Mouse (Mus musculus) embryo, embryonic 11.5 days (tissue): ENCODE results near the gene Gm17651.

Source experiments
- DNase-seq: peaks from one replicate; pipeline ENCODE4 v3.0.0-alpha.2; 2012; ENCODE audit warnings: low read depth, low spot score

The Gm17651 gene

DNA sequence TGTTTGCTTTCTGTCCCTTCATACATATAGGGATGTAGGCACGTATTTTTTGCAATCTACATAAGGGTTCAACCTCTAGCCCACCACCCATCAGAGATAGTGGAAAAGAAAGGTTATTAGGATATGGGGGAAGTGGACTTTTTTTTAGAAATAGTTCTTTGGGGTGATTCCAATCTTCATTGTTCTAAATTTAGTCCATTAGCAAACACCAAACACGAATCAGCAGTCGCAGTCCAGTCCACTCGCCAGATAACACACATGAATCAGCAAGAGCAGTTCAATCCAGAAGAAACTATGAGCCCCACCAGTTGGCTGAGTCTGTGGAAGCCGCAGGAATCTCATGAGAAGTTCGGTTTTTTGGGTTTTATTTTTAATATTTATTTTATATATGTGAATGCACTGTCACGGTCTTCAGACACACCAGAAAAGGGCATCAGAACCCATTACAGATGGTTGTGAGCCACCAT is at the start of gene Gm17651:
Gm17651 (minus strand) TSS at position 51 of the 467 bp plus-strand sequence.
- DNase-seq, result no peak

DNA sequence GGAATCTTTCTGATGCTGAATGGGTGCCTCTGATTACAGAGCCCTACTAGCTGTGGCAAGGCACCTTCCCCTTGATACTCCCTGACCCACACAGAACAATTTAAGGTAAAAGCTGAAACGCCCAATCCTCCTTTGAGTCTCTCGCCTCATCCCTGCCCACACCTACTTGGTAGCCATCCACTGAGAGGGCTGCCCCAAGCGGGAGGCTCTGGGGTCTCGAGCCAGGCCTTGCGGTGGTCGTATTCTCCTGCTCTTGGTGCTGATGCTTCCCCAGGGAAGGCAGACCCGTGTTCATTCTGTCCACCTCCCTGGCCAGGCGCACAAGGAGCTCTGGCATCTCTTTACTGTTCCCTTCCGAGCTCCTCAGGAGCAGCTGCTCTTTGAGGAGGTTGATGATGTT is 44.6 kb upstream of the Gm17651 start:
- DNase-seq, result no peak

GRCm38 (mm10) chr3:97715922-97716321 is 41.4 kb upstream of the Gm17651 start:
- DNase-seq, result no peak

DNA sequence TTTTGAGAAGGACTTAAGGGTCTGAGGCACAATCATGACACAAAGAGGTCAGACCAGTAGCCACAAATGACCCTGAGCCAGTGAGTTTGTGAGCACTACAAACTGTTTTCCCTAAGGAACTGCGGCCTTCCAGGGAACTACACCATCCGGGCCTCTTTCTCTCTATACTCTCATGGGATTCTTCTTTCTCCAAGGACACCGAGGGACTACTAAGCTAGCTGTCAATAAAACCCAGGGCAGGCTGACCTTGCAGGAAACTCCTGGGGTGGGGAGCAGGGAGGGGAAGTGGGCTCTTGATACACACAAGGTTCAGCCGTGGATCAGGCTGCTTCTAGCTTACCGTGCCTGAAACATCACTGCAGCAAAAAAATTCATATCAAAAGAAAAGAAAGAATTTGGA is 36.4 kb upstream of the Gm17651 start:
- no peak for DNase-seq

- DNase-seq, result no peak
Measured at GRCm38 (mm10) chr3:97710134-97710533, 35.6 kb upstream of the Gm17651 start.

DNA sequence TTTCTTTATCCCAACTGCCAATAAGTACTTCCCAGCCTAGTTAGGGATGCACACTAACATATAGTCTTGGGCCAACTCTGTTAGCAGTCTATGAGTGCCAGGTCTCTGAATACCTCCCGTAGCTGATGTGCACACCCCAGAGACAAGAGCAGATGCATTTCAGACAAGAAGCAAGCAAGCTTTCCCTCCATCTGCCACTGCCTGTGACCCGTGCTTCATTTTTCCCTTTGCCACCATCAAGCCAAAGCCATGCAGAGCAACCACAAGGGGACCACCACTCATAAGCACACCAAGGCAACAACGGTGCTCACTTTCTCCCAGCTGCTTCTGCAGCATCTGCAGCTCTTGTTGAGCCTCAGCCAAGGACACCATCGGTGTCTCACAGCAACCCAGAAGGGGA is 32.1 kb upstream of the Gm17651 start:
- no peak for DNase-seq

- no peak for DNase-seq
Measured at GRCm38 (mm10) chr3:97705508-97705907, 31.0 kb upstream of the Gm17651 start.

DNA sequence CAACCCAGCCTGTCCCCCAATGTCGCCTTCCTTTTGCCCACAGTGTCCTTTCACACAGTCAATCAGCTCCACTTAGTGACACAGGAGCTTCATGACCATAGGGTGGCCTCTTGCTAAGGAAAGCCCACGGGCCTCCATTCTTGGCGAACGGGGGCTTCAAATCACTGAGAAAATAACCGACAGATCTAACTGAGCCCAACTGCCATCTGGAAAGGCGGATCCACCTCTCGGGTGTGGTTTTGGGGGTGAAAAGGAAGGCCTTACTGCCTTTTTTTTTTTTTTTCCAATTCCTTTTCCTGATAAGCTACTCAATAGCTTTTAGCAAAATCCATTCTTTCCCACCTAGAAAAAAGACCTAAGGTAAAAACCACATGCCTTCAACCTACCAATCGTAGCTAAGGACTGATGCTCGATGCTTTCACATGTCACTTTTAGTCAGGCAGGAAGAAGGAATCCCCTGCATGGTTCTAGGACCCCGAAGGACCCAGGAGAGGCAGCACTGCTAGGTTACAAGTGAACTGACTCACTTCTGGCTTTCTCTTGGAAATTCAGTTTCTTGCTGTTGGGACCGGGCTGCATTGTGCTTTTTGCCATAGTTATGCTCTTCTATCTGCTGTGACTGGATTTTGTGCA is 28.1 kb upstream of the Gm17651 start:
- DNase-seq, result no peak

DNA sequence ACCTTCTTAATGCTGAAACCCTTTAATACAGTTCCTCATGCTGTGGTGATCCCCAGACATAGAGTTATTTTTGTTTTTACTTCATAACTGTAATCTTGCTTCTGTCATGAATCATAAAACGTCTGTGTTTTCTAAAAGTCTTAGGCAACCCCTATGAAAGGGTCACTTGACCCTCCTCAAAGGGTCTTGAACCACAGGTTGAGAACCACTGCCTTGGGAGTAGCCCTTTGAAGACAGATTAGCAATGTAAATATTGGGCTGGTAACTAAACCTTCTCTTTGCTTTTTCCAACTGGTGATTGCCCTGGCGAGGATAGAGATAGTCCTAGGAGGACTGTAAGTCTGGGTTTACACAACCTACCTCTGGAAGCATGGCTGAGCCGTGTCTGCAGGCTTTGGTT is 26.7 kb upstream of the Gm17651 start:
- DNase-seq, result no peak

DNA sequence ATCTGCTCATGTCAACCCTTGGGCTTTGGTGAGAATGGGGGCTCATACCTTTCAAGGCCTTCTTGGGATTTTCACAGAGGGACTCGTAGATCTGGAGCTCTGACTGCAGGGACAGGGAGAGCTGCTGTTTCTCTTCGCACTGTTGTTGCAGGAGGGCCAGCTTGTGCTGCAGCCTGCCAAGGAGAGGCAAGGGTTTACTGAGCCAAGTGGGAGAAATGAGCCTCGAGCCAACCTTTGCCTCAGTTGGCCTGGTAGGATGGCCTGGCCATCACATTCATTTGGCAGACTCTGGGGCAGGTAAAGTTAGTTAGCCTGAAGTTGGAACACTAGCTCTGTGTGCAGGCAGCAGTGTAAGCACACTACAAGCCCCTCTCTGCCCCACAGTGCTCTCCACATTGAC is 24.6 kb upstream of the Gm17651 start:
- no peak for DNase-seq

- DNase-seq, result no peak
Measured at GRCm38 (mm10) chr3:97697291-97697690, 22.8 kb upstream of the Gm17651 start.

- no peak for DNase-seq
Measured at GRCm38 (mm10) chr3:97696866-97697265, 22.4 kb upstream of the Gm17651 start.

- DNase-seq, result no peak
Measured at GRCm38 (mm10) chr3:97693806-97694205, 19.3 kb upstream of the Gm17651 start.

GRCm38 (mm10) chr3:97691443-97692017 is 17.0 kb upstream of the Gm17651 start:
- no peak for DNase-seq

DNA sequence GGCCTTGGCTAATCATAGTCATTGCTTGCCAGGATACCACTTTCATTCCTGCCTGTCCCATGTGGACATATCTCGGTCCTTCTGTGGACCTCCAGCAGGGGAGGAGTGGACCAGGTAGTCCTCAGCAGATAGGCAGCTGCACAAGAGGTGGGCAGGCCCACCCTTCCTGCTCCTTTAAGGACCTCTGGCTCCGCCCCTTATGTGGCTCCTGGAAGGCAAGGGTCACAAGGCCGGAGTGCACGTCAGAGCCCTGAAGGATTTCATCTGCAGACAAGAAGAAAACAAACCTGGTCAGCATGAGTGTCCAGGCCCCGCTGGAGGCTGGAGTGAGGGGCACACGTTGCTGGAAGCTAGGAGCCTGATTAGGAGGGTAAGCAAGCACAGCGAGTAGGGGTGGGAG is 16.1 kb upstream of the Gm17651 start:
- DNase-seq, result no peak

DNA sequence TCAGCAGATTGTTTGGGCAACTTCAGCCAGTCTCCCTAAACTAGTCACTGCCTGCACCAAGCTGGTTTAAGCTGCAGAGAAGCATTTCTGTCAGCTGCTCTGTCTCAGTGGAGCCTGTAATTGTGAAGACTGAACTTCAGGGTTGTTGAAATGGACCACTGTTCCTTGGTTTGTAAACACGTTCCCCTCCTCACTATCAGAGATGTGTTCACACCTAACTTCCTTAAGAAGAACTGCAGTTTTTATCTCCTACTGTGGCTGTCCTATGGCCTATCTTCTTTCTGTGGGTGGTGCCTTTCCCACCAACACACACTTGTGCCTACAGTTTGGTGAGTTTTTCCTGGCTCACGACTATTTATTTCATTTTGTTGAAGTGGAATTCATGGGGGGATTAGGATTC is 14.8 kb upstream of the Gm17651 start:
- no peak for DNase-seq

- no peak for DNase-seq
Measured at GRCm38 (mm10) chr3:97686372-97687117, 12.1 kb upstream of the Gm17651 start.

DNA sequence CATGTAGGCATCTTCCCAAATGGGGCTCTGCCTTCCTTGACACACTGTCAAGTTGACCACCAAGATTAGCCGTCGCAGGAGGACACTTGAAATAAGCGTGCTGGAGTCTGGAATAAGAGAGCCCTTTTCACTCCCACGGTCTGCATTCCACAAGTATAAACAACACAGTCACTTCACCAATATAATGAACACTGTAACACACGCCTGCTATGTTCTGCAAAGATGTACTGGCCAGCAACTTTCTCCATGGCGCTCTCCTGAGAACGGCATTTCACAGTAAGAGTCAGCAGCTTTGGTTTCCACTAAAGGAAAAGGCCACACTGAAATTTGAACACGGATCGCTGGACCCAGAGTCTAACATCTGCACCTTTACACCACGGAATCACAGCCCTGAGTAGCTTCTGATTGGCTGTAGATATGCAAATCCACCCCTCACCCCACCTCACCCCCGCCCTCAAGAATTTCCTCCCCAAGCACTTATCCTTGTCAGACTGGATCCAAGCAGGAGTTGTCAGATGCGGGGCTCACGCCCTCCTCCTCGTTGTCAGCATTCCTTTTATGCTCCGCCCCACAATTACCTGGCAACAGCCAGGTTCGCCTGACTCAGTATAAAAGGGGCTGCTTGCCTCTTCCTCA is 9.2 kb upstream of the Gm17651 start:
- DNase-seq, result peak; percentile 9

- no peak for DNase-seq
Measured at GRCm38 (mm10) chr3:97682576-97682975, 8.1 kb upstream of the Gm17651 start.

DNA sequence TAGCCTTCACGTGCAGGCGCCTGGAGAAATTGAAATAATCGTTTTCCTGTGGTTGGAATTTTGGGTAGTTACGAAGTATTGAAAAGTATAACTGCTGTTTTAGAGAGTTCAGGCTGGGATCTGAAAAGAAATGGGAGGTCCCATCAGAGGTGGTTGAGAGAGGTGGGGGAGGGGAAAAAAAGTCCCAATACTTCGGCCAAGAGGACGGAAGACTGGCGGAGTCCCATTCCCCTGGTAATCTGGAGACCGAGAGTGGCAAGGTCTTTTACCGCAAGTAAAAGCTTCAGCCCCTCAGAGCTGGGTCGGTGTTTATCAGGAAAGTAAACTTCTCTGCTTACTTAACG is 7.6 kb upstream of the Gm17651 start:
- no peak for DNase-seq

- DNase-seq, result peak; percentile 57
Measured at GRCm38 (mm10) chr3:97681321-97682158, 7.0 kb upstream of the Gm17651 start.
